Mouse (Mus musculus) kidney, postnatal 10 days (tissue): ENCODE data around the gene Olfr1118.
"Not testable (repeated sequence)": the region's sequence is repeated elsewhere in the genome, so short reads cannot be mapped to it uniquely, and the experiment has no call there.

Source experiments
- DNase-seq: peaks from one replicate; pipeline ENCODE4 v3.0.0; 2021; ENCODE audit warnings: mixed read lengths

Olfr1118 gene

GRCm38 (mm10) chr2:87307281-87307680, at the start of gene Olfr1118:
TSS of gene Olfr1118 (plus strand) at chr2:87307581.
- no peak for DNase-seq

- DNase-seq: no peak
Measured at GRCm38 (mm10) chr2:87267234-87267633, 40.1 kb upstream of the Olfr1118 start, which contains the start of gene Olfr1116. TSS of gene Olfr1116 (plus strand) at chr2:87267534.

- DNase-seq: not testable (repeated sequence)
Measured at GRCm38 (mm10) chr2:87293977-87294376, 13.4 kb upstream of the Olfr1118 start.

- no peak for DNase-seq
Measured at GRCm38 (mm10) chr2:87354515-87354914, 47.1 kb downstream of the Olfr1118 start, which contains the start of gene Olfr1120. TSS of gene Olfr1120 (plus strand) at chr2:87354815.

GRCm38 (mm10) chr2:87360121-87360520, 52.7 kb downstream of the Olfr1118 start:
- not testable (repeated sequence) for DNase-seq
